Mouse (Mus musculus): ENCODE results near the gene Ankrd13a.
A peak's percentile ranks its signal among the peaks of the same experiment; 100 is the strongest.

The Ankrd13a gene

DNA sequence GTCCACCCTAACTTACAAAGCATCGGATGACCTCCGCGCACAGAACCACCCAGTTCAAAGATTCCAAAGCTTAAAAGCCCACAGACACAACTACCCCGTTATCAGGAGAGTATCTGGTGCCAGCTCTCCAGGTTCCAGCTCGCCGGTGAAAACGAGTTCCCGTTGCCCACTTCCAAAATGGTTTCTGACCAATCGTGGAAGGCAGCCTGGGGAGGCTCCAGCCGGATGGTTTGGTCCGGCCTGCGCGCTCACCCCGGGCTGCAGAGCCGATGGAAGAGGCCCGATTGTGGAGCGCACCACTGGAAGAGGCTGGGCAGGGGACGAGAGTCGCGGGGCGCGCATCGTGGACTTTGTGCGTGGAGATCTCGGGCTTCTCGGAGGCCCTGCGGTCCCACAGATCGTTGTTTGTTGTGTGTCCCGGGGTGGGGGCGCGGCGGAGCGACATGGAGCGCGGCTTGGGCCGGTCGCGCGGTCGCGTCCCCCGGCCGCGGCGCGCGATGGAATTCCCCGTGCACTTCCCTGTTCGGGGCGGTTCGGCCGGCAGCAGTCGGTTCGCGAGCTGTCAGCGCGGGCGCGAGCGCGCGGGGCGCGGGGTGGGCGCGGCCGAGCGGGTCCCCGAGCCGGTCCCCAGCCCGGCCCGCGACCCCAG is at the start of gene Ankrd13a:
TSS of gene Ankrd13a (plus strand) at position 275 of the 649 bp plus-strand sequence.
- peak; percentile 58; the same call in 1 of the 2 replicates for TF ChIP-seq GATA4 (IDR thresholded peaks at IDR 0.05; ENCODE audit: insufficient replicate concordance, low read length)

DNA sequence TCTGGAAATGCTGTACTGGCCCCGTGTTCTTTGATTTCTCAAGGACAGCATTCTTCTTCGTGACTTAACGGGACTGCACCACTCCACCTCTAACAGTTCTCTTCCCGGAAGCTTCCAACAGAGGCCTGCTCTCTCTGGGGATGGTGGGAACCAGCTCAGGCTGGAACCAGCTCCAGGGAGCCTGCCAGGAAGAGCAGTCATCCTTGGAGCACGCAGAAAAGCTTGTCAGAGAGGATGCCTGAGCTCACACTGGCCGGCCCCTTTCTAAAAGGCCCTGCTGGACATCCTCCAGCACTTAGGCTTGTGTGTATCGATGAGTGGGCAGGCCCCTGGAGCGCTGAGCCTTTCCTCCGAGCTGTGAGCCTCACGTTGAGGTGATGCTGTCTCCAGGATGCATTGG is 46.3 kb upstream of the Ankrd13a start:
- no peak for TF ChIP-seq GATA4 (IDR thresholded peaks at IDR 0.05; ENCODE audit: insufficient replicate concordance, low read length)

DNA sequence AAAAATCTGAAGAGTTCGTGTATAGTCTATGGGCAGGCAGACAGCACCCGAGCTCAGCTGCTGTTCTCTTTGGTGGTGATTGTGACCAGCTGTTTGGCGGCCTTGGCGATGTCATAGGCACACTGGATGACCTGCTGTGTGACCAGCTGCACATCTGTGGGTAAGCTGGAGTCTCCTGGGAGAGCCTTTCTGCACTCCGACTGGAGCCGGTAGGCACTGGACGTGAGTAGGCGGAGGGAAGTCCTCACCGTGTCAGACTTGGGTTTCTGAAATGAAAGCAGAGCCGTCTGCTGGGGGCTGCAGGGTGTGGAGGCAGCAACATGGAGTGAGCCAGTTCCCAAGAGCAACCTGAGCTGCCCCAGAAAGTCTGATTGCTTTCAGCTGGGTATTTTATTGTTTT is 44.3 kb upstream of the Ankrd13a start:
- no peak for TF ChIP-seq GATA4 (IDR thresholded peaks at IDR 0.05; ENCODE audit: insufficient replicate concordance, low read length)

DNA sequence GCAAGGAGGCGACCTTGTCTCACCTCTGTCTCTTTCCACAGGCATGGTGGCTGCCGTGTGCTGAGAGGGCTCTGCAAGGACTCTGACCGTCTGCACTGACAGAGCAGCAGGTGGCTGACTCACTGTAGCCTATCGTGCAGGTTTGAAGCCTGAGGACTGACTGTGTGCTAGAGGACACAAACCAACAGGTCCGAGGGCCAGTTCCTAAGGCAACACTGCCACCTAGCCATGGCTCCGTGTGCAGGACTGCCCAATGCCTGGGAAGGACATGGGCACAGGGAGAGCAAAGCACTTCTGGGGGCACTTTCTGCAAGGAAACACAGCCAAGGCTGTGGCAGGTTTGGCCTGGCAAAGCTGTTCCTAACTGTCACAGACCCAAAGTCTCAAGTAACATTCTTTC is 43.0 kb upstream of the Ankrd13a start:
- no peak for TF ChIP-seq GATA4 (IDR thresholded peaks at IDR 0.05; ENCODE audit: insufficient replicate concordance, low read length)

DNA sequence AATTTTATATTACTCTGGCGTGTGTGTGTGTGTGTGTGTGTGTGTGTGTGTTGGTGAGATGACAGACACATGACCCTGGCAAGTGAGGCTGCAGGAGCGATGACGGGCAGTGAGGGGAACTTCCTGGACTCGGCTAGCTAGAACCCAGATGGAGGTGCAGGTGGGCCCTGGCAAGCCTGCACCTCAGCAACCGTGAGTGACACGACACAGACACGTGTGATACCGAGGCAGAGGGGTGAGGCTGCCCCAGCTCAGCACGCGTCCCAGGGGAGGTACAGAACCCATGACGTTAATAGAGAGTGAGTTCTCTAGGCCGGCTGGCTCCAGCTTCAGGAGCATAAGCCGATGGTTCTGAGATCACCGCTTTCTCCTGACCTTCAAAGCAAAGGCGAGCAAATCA is 42.5 kb upstream of the Ankrd13a start:
- no peak for TF ChIP-seq GATA4 (IDR thresholded peaks at IDR 0.05; ENCODE audit: insufficient replicate concordance, low read length)

DNA sequence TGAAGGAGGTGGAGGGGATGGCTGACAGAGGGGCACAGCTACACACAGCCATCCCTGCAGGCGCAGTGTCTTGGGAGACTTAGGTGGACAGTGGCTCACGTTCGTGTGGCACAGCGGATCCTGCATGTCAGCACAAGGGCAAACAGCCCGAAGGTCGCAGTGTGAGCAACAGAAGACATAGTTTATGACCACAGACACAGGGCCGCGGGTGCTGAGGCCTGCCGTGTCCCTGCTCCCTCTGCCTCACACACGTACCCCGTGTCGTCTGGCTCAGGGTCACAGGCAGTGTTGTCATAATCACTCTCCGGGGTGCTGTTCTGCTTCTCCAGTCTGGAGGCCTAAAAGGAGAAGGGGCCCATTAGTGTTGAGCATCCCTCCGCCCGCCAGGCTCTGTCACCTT is 40.9 kb upstream of the Ankrd13a start:
- no peak for TF ChIP-seq GATA4 (IDR thresholded peaks at IDR 0.05; ENCODE audit: insufficient replicate concordance, low read length)

DNA sequence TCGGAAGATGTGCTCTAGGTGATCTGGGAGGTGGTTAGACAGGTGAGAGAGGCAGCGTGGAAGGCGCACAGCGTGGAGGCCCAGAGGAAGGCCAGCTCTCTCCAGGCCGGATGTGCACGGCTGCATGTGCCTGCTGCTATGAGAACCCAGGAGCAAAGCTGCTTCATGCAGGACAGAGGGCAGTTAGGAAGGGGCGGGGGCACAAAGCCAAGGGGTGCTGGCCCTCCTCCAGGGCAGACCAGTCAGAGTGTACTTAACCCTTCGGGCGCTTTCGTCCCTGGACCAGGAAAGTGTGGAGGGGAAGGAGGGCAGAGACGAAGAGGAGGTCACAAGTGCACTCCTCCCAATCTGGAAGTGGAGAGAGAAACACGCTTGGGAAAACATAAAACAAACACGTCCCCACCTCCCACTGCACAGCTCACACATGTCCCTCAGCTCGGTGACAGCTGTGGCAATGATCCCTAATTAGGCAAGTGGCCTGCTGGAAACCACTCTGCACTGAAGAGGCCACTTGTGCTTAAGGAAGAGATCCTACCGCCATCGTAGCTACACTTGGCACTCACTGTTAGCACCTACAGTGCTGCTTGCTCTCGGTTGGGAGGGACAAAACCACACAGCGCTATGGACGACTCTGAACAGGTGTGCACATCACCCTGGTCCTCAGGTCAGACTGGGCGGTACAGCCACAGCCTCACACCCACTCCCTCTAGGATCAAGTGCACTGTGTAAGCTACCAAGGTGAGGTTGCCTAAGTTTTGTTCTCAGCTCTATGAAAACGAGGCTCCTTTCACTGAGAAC is 37.2 kb upstream of the Ankrd13a start:
- TF ChIP-seq GATA4 (IDR thresholded peaks at IDR 0.05; ENCODE audit: insufficient replicate concordance, low read length) = no peak

DNA sequence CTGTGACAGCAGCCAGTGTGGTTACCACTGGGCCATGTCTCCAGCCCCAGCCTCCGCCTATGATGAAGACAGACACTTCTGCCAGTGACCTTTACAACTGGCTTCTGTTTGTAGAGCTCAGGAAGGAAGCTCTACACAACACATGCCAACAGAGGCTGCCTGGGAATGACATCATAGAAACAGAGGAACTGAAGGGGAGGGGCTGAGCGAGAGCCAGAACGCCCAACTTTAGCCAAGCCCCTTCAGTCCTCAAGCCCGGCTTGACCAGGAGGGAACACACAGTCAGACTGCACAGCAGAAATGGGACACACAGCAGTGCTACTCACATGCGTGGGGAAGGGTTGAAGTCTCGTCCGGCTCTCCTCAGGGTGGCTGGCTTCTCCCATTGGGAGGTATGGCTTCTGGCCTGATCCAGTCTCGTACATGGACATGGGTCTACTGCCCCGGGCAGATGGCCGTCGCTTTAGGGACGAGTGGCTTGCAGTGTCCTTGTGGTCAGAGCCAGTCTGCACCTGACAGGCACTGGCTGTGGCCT is 35.7 kb upstream of the Ankrd13a start:
- TF ChIP-seq GATA4 (IDR thresholded peaks at IDR 0.05; ENCODE audit: insufficient replicate concordance, low read length) = no peak

DNA sequence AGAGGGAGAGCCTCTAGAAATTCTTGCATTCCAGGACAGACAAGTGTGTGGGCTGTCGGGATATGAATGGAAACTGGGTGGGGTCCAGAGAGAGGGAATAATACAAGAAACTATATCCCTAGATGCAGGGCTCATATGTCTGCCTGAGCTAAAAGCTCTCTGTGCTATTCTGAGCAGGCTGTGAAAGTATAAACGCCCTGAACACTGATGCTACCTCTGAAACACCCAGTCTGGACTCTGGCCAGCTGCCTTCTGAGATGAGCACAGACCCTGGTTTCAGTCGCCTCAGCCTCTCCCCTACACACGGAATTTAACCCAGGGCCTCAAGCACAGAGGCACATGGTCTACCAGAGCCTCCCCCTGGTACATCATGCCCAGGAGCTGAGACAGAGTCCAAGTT is 33.9 kb upstream of the Ankrd13a start:
- TF ChIP-seq GATA4 (IDR thresholded peaks at IDR 0.05; ENCODE audit: insufficient replicate concordance, low read length) = no peak

DNA sequence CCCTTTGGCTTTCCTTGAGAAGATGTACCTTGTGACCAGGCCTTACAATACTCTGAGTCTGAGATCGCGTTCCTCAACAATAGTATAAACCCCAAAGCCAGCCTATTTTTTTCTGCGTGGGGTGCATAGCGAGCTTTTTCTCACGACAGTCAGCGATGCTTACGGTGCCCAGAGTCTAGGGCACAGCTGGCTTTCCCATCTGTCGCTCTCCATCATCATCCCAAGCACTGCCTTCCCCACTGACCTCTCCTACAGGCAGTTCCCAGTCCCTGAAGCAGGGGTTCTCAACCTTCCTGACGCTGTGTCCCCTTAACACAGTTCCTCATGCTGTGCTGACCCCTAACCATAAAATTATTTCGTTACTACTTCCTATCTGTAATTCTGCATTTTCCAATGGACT is 31.9 kb upstream of the Ankrd13a start:
- TF ChIP-seq GATA4 (IDR thresholded peaks at IDR 0.05; ENCODE audit: insufficient replicate concordance, low read length) = no peak

DNA sequence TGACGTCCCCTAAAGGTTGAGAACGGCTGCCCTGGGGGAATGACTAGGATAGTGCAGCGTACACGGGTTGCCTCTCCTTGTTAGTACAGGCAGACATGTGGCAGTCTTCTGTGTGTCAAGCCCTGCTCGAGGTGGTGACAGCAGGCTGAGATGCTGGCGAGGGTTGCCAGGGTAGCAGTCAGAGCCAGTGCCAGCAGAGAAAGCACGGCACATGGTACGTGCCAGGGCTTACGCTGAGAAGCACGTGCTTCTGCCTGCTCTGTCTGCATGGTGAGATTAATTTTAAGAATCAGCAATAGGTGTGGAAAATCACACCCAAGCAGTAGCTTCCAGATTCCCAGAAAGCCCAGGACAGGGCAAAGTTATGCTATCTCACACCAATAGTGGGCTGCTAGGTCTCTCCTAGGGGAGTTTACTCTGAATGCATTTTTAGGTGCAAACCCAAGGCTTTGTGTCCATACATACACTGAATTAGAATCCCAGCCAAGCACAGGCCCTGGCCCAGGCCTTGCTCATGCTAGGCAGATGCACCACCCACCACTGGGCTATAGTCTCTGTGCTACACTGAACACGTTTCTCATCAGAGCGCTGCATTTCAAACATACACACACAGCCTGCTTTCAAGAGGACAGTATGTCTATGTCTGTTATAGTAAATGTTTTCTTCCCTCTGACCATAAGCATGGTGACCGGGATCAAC is 31.3 kb upstream of the Ankrd13a start:
- no peak for TF ChIP-seq GATA4 (IDR thresholded peaks at IDR 0.05; ENCODE audit: insufficient replicate concordance, low read length)

DNA sequence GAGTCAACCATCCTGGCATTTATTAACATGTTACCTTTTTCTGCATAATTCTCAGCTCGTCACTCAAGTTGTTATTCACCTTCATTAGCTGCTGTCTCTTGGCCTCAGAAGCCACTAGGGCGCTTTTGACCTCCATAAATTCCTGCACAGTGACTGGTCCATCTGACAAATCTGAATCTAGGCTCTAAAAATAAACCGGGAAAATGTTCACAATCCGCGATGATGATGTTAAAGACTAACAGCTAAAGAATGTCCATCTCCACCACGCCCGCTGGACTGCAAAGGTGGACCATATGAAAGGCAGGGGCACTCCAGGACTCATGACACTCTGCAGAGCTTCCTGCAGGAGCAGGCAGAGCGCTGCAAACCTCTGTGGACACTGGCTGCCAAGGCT is 30.8 kb upstream of the Ankrd13a start:
- no peak for TF ChIP-seq GATA4 (IDR thresholded peaks at IDR 0.05; ENCODE audit: insufficient replicate concordance, low read length)

DNA sequence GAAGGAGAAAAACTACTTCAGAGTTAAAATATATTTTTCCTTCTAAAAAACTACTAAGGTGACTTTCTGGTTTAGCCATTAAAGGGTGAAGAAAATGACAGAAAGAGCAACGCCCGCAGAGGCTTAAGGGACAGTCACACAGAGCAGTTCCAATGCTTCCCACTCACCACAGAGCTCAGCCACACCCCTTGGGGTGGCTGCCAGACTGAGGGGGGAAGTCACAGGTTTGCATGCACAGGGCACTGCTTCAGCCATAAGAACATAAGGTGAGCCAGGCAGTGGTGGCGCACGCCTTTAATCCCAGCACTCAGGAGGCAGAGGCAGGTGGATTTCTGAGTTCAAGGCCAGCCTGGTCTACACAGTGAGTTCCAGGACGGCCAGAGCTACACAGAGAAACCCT is 28.9 kb upstream of the Ankrd13a start:
- TF ChIP-seq GATA4 (IDR thresholded peaks at IDR 0.05; ENCODE audit: insufficient replicate concordance, low read length) = no peak

DNA sequence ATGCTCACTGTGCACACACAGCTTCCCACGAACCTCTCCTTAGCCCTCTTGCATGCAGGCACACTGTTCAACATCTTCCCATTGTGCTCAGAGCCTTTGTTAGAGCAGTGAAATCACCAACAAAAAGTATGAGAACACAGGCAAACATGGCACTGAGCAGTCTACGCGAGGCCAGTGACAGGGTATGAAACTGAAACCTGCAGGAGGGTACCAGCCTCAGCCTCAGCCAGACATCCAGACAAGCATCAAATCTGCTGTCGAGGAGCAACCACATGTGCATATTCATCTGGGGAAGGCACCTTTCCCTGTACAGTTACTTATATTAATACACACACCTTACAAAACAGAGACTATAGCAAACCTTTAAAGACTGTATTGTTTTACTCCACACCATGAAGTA is 27.6 kb upstream of the Ankrd13a start:
- no peak for TF ChIP-seq GATA4 (IDR thresholded peaks at IDR 0.05; ENCODE audit: insufficient replicate concordance, low read length)

DNA sequence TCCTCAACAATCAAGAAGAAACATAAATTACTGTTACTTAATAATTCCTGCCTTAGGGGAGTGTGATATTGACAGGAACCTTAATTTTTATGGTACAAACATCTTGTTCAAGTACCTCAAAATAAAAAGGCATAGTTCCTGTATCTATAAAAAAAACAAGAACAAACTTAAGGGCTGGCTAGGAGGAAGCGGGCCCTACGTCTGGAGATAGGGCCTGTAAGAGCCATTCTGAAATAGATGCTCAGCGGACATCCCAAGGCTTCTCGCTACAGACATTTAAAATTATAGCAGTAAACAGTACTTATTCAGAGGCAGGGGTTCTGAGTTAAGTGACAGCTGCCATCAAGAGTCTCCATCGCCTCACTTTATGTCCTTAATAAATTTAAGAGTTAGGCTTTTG is 27.0 kb upstream of the Ankrd13a start:
- no peak for TF ChIP-seq GATA4 (IDR thresholded peaks at IDR 0.05; ENCODE audit: insufficient replicate concordance, low read length)

DNA sequence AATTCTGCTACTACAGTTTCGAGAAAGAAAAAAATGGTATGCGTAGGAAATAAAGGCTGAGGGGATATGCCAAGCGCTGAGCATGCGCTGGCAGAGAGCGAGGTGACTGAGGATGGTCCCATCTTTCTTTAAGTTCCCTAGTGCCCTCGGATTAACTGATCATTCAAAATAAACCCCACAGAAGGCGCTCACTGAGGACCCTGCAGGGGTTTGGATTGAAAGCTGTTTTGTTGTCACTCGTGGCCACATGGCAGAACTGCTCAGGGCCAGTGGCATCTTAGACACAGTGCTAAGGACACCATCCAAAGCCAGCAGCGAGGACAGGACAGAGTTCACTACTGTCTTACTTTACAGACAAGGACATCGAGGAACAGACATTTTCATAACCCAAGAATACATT is 24.2 kb upstream of the Ankrd13a start:
- TF ChIP-seq GATA4 (IDR thresholded peaks at IDR 0.05; ENCODE audit: insufficient replicate concordance, low read length) = no peak

Data from liver, adult (tissue).